Mouse (Mus musculus): Measurements from ENCODE around the gene Cep112.

Gene Cep112

DNA sequence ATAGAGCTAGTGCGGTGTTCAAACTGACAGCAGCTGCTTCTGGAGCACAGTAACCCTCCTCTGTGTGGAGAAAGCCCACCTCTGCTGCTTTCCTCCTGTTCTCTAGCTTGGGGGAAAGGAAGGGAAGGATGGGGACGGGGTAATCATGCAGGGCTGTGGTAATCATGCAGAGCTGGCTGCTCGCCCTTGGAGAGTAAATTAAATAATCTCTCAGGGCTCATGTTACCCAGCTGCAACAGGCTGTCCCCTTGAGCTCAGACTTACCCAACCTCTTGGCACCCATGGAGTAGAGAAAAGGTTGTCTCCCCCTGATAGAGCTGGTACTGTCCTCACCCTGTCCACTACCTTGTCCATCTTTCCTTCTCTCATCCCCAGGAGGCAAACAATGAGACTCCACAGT, 345.1 kb downstream of the Cep112 start:
- Histone ChIP-seq H3K36me3 (ENCODE audit: control insufficient read depth, insufficient read depth, low read length, poor library complexity, severe bottlenecking) (no peaks in the 10 kb centered on the region), H3K27me3 (ENCODE audit: control insufficient read depth, insufficient read depth, low read length, poor library complexity, severe bottlenecking) (no peaks in the 10 kb centered on the region)
- DNase-seq (ENCODE audit: low read depth, low spot score), result no peak

DNA sequence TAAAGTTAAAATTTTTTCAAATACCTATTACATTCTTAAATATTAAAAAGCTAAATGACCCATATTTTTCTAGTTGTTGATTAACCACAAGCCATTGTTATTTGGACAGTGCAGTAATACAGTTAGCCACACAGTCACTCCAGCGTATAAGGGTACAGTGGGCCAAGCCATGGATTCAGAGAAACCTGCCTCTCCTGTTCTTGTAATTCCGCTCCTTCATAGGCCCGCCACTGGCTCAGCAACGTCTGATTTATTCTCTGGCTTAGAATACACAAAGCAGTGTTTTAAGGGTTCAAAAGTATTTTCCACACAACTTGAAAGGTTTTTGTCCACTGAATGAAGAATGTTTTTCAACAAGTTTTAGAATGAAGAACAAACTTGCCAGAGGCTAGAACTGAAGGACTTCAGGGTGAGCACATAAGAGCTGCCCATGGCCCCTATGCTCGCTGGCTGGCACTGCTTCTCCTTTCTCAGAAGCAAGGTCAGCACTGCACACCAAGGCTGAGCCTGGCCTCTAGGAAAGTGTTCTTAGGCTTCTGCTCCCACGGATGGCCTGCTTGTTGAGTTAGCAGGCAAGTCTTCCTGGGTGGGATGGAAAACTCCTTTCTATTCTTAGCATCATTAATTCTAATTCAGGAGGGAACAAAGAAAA, 349.2 kb downstream of the Cep112 start:
- no peak for DNase-seq (ENCODE audit: low read depth, low spot score)
- H3K27me3 ChIP-seq (ENCODE audit: control insufficient read depth, insufficient read depth, low read length, poor library complexity, severe bottlenecking), result no peaks in the 10 kb centered on the region
- no peaks in the 10 kb centered on the region for H3K36me3 ChIP-seq (ENCODE audit: control insufficient read depth, insufficient read depth, low read length, poor library complexity, severe bottlenecking)

DNA sequence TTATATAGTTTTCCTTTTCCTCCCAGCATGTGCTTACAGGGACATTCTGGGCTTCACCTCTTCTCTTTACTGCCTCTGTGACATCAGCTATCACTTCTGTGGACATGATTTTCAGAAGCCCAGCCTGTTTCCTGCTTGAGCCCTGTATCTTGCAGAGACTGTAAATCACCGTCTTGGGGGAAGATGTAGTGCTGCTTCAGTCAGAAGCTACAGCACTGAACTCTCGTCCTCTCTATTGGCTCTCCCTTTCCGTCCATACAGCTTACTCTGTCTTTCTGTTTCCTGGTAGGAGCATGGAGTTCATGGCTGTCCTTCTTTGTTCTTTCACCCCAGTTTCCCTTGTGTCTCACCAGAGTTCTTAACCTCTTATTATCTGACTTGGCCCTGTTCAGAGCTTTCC, 352.2 kb downstream of the Cep112 start:
- DNase-seq (ENCODE audit: low read depth, low spot score), result no peak
- H3K27me3 ChIP-seq (ENCODE audit: control insufficient read depth, insufficient read depth, low read length, poor library complexity, severe bottlenecking), result no peaks in the 10 kb centered on the region
- no peaks in the 10 kb centered on the region for H3K36me3 ChIP-seq (ENCODE audit: control insufficient read depth, insufficient read depth, low read length, poor library complexity, severe bottlenecking)

DNA sequence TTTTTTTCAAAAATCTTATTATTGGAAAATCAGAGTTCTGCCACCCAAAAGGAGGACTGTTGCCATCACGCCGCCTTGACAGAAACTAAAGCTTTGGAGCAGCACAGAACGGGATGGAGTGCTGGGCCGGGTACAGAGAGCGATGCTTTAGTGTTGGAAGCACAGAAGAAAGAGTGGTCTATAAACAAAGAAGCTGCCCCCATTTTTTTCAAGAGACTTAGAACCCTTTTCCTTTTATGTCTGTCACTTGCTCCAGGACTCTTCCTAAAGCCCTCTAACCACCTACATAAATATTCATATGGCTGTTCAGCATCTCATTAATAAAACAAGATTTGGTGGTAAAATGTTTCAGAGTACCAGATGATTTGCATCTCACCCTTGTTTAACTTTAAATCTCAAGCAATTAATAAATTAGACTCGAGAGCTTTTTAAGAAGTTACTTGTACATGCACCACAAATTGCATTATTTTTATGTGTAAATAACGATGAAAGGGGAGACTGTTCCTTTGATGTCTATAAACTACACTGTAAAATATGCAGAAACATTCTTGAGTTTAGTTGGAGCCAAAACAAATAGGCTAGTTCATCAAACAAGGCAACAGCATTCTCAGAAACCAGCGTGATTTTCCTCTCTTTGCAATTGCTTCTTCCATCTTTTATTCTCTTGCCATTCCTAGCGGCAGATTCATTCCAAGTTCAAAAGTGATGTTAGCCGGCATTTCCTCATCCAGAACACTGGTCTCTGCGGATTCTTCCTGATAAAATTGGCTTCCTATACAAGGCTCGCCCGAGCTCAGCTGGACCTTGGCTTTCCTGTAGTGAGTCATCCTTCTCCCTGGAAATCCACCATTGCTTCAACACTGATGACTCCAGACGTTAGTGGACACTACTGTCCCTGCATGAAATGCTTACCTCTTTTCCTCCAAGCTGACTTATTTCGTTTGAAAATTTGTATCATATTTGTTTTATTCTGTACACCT, 355.6 kb downstream of the Cep112 start:
- no peaks in the 10 kb centered on the region for H3K27me3 ChIP-seq (ENCODE audit: control insufficient read depth, insufficient read depth, low read length, poor library complexity, severe bottlenecking)
- H3K36me3 ChIP-seq (ENCODE audit: control insufficient read depth, insufficient read depth, low read length, poor library complexity, severe bottlenecking), result no peaks in the 10 kb centered on the region
- DNase-seq (ENCODE audit: low read depth, low spot score), result no peak

DNA sequence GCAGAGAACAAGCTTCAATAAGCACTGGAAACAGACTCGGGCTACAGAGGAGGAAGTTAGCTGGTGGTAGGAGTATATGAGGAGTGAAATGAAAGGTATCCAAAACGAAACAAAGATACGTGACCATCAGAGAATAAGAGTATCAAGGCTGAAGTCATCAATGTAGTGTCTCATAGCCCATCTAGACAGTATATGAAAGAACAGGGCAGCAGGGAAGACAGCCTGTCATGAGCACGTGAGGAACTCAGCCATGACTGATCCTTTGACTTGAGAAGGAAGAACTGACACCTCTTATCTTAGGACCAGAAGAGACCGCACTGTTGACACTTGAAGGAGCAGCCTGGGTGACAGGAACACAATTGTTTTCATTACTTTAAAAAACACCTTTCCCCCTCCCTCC, 373.4 kb downstream of the Cep112 start:
- no peaks in the 10 kb centered on the region for H3K27me3 ChIP-seq (ENCODE audit: control insufficient read depth, insufficient read depth, low read length, poor library complexity, severe bottlenecking)
- no peak for DNase-seq (ENCODE audit: low read depth, low spot score)
- H3K36me3 ChIP-seq (ENCODE audit: control insufficient read depth, insufficient read depth, low read length, poor library complexity, severe bottlenecking), result no peaks in the 10 kb centered on the region

DNA sequence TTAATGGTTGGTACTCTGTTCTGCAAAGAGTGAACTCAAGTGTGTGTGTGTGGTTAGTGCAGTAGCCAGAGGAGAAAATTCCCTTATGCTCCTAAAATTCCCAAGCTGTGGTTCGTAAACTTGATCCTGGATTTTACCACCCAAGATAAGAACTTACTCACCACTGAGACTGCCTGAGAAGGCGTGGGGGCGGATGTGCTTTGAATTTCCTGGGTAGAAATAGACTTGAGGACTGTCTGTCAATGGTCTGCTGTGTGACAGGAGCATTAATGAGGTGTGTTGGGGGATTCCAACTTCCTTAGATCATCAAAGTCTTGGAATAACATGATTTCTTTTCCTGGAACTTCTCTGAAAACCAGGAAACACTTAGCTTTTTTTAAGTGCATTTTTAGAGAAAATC, 374.7 kb downstream of the Cep112 start:
- Histone ChIP-seq H3K36me3 (ENCODE audit: control insufficient read depth, insufficient read depth, low read length, poor library complexity, severe bottlenecking) (no peaks in the 10 kb centered on the region), H3K27me3 (ENCODE audit: control insufficient read depth, insufficient read depth, low read length, poor library complexity, severe bottlenecking) (no peaks in the 10 kb centered on the region)
- DNase-seq (ENCODE audit: low read depth, low spot score), result no peak

DNA sequence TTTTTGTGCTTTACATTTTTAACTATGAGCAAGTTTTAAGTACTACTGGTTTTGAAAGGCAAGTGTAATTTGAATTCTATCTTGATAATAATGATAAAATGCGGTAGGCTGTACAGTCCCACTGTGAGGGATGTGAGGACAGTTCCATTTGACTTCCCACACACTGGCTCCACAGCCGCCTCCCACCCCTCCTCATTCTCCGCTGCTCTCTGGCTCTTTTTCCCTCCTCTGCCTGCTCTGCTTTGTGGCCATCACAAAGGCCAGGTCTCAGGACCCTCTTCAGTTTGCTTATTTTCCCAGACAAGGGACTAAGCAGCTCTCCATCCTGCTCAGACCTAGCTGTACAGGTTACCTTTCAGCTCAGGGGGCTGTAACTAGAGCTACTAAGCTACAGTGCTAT, 379.0 kb downstream of the Cep112 start:
- no peak for DNase-seq (ENCODE audit: low read depth, low spot score)
- H3K36me3 ChIP-seq (ENCODE audit: control insufficient read depth, insufficient read depth, low read length, poor library complexity, severe bottlenecking), result no peaks in the 10 kb centered on the region
- no peaks in the 10 kb centered on the region for H3K27me3 ChIP-seq (ENCODE audit: control insufficient read depth, insufficient read depth, low read length, poor library complexity, severe bottlenecking)

DNA sequence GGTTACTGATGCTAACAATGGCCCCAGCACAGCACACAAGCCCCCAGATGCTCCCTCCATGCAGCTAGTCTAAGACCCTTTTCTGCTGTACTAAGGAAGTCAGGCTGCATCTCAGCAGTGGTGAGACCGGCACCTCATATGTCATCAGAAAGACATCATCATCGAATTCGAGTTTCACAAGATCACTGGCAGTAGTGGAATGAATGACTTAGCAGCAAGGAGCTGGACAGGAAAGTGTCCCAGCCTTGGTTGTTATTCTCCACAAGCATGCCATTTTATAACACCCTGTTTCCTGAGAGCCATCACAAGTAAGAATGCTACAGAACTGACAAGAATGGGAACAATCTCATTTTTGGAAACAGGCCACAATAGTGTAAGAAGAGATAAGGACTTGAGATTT, 381.0 kb downstream of the Cep112 start:
- no peaks in the 10 kb centered on the region for H3K36me3 ChIP-seq (ENCODE audit: control insufficient read depth, insufficient read depth, low read length, poor library complexity, severe bottlenecking)
- no peaks in the 10 kb centered on the region for H3K27me3 ChIP-seq (ENCODE audit: control insufficient read depth, insufficient read depth, low read length, poor library complexity, severe bottlenecking)
- no peak for DNase-seq (ENCODE audit: low read depth, low spot score)

DNA sequence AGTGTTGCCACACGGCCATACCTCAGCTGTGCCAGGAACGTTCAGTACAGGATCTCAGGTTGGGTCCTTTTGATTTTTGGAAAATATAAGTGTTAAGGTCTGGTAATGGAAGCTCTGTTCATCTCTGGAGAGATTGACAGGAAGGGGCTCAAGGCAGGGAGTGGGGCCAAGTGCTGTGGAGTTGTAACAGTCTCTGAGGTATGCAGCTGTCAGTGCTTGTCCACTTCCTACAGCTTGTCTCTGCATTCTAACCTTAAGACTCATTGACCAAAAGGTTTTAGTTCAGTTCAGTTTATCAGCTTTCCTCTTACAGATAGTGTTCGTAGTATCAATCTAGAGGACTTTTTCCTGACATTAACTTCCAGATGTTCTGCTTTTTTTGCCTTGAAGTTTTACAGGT, 384.6 kb downstream of the Cep112 start:
- no peak for DNase-seq (ENCODE audit: low read depth, low spot score)
- no peaks in the 10 kb centered on the region for H3K27me3 ChIP-seq (ENCODE audit: control insufficient read depth, insufficient read depth, low read length, poor library complexity, severe bottlenecking)
- H3K36me3 ChIP-seq (ENCODE audit: control insufficient read depth, insufficient read depth, low read length, poor library complexity, severe bottlenecking), result no peaks in the 10 kb centered on the region

DNA sequence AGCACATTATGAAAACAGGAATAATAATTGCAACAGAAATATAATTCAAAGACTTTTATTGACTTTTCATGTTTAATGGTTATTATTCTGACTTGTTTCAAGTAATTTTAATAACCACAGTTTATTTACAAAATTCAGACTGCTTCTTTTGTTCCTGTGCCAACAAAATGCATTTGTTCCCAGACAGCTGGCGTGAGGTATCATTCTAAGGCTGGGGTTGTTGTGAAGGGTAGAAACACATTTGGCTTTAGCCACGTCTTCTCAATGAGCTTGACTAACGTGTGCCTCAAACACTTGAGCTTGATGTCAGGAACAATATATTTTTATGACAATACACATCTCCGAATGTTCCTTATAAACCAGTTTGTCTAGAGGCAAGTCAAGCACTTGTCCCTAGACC, 396.8 kb downstream of the Cep112 start:
- Histone ChIP-seq H3K27me3 (ENCODE audit: control insufficient read depth, insufficient read depth, low read length, poor library complexity, severe bottlenecking) (no peaks in the 10 kb centered on the region), H3K36me3 (ENCODE audit: control insufficient read depth, insufficient read depth, low read length, poor library complexity, severe bottlenecking) (no peaks in the 10 kb centered on the region)
- no peak for DNase-seq (ENCODE audit: low read depth, low spot score)

DNA sequence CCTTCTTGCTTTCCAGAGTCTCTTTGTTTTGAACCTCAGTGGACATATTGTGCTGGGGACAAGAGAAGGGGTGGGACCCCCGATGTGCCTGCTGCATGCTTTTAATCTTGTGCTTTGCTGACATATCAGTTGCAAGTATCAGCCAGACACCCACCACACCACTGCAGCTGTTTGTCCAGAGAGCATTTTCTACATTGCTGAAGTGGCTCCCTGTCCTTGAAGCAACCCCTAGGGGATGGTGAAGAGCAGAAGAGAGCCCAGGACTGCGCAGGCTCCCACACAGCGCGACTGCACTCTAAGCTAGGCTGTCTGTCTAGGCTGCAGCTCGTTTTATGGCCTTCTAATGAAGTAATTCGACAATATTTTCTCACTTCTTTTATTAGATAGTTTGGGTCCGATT, 397.3 kb downstream of the Cep112 start:
- no peak for DNase-seq (ENCODE audit: low read depth, low spot score)
- no peaks in the 10 kb centered on the region for H3K27me3 ChIP-seq (ENCODE audit: control insufficient read depth, insufficient read depth, low read length, poor library complexity, severe bottlenecking)
- no peaks in the 10 kb centered on the region for H3K36me3 ChIP-seq (ENCODE audit: control insufficient read depth, insufficient read depth, low read length, poor library complexity, severe bottlenecking)

DNA sequence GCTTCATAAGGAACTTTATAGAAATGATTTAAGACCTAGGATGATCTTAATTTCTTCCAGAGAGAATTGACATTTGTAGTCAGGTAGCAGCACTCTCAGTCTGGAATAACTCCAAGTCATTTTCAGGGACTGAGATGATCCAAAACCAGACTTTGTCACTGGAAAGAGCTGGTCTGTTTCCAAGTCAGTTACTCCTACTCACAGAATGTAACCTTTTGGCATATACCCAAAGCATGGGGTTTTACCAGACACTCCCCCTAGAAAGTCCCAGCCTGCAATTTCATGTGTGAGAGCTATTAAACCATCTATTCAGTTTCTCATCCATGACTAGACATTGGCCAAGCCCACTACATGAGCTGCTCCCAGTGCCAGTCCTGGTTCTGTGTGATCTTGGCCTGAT, 402.3 kb downstream of the Cep112 start:
- no peak for DNase-seq (ENCODE audit: low read depth, low spot score)
- Histone ChIP-seq H3K27me3 (ENCODE audit: control insufficient read depth, insufficient read depth, low read length, poor library complexity, severe bottlenecking) (no peaks in the 10 kb centered on the region), H3K36me3 (ENCODE audit: control insufficient read depth, insufficient read depth, low read length, poor library complexity, severe bottlenecking) (no peaks in the 10 kb centered on the region)

DNA sequence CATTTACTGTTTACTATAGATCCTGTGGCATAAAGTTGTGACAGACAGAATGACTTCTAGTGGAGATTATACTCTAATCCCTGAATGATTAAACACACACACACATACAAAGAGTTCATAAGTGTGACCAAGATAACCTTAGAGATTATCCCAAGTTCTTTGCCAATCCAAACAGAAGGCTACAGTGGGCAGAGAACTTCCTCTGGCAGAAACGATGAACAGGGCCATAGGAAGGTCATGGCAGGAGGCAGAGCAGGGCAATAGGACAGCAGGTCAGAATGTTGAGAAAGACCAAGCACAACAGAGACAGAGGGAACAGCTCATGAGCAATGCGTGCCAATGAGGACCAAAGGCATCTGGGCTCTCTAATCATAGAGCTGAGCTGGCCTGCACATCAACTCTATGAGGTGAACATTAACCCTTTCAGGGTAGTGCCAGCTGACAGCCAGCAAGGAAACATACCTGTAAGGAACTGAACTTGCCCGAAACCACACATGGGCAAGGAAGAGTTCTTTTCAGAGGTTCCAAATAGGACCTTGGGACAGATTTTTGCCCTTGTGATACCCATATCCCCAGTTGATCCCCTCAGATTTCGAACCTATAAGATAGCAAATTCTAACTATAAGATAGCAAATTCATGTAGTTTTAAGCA, 403.5 kb downstream of the Cep112 start:
- Histone ChIP-seq H3K36me3 (ENCODE audit: control insufficient read depth, insufficient read depth, low read length, poor library complexity, severe bottlenecking) (no peaks in the 10 kb centered on the region), H3K27me3 (ENCODE audit: control insufficient read depth, insufficient read depth, low read length, poor library complexity, severe bottlenecking) (no peaks in the 10 kb centered on the region)
- DNase-seq (ENCODE audit: low read depth, low spot score), result no peak

DNA sequence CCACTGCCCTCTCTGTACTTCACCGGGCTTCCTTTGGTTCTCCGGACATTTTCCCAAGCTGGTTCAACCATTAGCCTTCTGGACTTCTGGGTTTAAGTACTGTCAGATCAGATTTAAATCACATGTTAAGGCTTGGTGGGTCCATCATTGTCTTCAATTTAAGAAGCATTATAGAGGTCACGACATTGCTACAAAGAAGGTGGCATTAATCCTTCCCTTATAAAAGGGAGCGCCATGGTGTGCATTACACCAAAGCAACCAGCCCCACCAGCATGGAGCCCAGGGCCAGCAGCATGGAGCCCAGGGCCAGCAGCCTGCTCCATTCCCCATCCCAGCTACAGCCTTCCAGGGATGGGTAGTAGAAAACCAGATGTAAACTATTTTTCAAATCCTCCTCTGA, 411.7 kb downstream of the Cep112 start:
- H3K27me3 ChIP-seq (ENCODE audit: control insufficient read depth, insufficient read depth, low read length, poor library complexity, severe bottlenecking), result no peaks in the 10 kb centered on the region
- DNase-seq (ENCODE audit: low read depth, low spot score), result no peak
- H3K36me3 ChIP-seq (ENCODE audit: control insufficient read depth, insufficient read depth, low read length, poor library complexity, severe bottlenecking), result no peaks in the 10 kb centered on the region

DNA sequence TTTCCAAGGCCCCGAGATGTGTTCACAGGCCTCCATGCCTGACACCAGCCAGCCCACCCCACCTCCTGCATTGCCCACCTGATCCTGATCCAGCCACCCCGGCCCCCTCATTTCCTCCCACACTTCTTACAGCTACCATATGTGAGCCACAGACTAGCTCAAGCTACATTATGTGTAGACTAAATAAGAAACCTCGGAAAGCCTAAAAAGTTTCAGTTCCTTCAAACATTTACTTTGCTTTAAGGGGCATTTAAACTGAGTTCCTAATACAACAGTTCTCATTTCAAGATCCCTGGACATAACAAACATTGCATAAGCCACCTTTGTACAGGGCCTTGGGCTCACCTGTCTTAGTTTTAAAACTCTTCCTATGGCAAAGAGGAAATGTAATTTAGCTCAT, 415.2 kb downstream of the Cep112 start:
- DNase-seq (ENCODE audit: low read depth, low spot score), result no peak
- H3K36me3 ChIP-seq (ENCODE audit: control insufficient read depth, insufficient read depth, low read length, poor library complexity, severe bottlenecking), result no peaks in the 10 kb centered on the region
- H3K27me3 ChIP-seq (ENCODE audit: control insufficient read depth, insufficient read depth, low read length, poor library complexity, severe bottlenecking), result no peaks in the 10 kb centered on the region

Measured in splenic B cell, adult 2 months (primary cell).